ENCODE assay signal across 9 mouse cellular contexts in genomic region chr15:102108651-102109525, GRCm38 (mm10). TPM values are rescaled to one million over a fixed set of nuclear protein-coding genes. Genes with fewer than 3 reads are reported as not detected.
DNase-seq lines count a peak whose midpoint lies in the region; ATAC-seq lines count a peak whose summit lies in the region.
"Had no signal": no experiment of that assay in that cellular context is flagged by ENCODE, and none has a peak within 500 bp of the region (broad histone marks: within the 10 kb centered on the region; RNA-seq: fewer than 3 reads in every experiment).

No protein-coding gene starts in this region.

- 50% methylated on average over 18 of the region's 18 CpGs for WGBS in intestine, embryonic 14.5 days
- 47% methylated on average over 18 of the region's 18 CpGs for WGBS in midbrain, embryonic 13.5 days
- WGBS in stomach, embryonic 15.5 days = 49% methylated on average over 18 of the region's 18 CpGs

- no peak overlapping the region for H3K4me3 ChIP-seq in intestine, embryonic 14.5 days (ENCODE audit: low read depth, low read length)
- H3K4me3 ChIP-seq in midbrain, embryonic 13.5 days (replicated peaks) = no peak overlapping the region
- no peak overlapping the region for H3K4me3 ChIP-seq in stomach, embryonic 15.5 days (replicated peaks)
- H3K4me3 ChIP-seq: erythroblast, embryonic 14.5 days had no signal

- no peaks in the 10 kb centered on the region for H3K9me3 ChIP-seq in intestine, embryonic 14.5 days (ENCODE audit: control insufficient read depth, low read length)
- H3K9me3 ChIP-seq in midbrain, embryonic 13.5 days = no peaks in the 10 kb centered on the region
- no peaks in the 10 kb centered on the region for H3K9me3 ChIP-seq in stomach, embryonic 15.5 days

- H3K4me2 ChIP-seq in intestine, embryonic 14.5 days (ENCODE audit: low read length) = no peak overlapping the region
- no peak overlapping the region for H3K4me2 ChIP-seq in midbrain, embryonic 13.5 days (replicated peaks)
- no peak overlapping the region for H3K4me2 ChIP-seq in stomach, embryonic 15.5 days

- no peak overlapping the region for H3K27ac ChIP-seq in intestine, embryonic 14.5 days (ENCODE audit: low read depth)
- no peak overlapping the region for H3K27ac ChIP-seq in midbrain, embryonic 13.5 days
- no peak overlapping the region for H3K27ac ChIP-seq in stomach, embryonic 15.5 days

- peaks cover 74% of the 10 kb centered on the region for H3K36me3 ChIP-seq in intestine, embryonic 14.5 days (ENCODE audit: control insufficient read depth, insufficient read depth, low read length)
- H3K36me3 ChIP-seq in midbrain, embryonic 13.5 days = no peaks in the 10 kb centered on the region
- peaks cover 43% of the 10 kb centered on the region for H3K36me3 ChIP-seq in stomach, embryonic 15.5 days

- intact Hi-C loops in left cerebral cortex, postnatal 25 days (cut with DNase I) = loop anchor here (5.0 kb wide), 2 partner anchors 38 to 113 kb away; no protein-coding TSS in a partner anchor

- ATAC-seq in intestine, embryonic 14.5 days (replicated peaks; ENCODE audit: low FRiP score, low TSS enrichment, low read depth) = 0 out of 2 replicates have a peak, but pooled peaks have one; percentile 9
- peak; percentile 8; the same call in 1 of the 2 replicates for ATAC-seq in midbrain, embryonic 13.5 days
- 0 out of 2 replicates have a peak, but pooled peaks have one; percentile 20 for ATAC-seq in stomach, embryonic 15.5 days (ENCODE audit: insufficient read depth, low FRiP score, low read depth)

- DNase-seq in ovary, postnatal 36 days (ENCODE audit: low spot score) = peak; percentile 74
- DNase-seq in ovary, postnatal 10 days (ENCODE audit: low spot score) = no peak
- DNase-seq in cerebellum, adult 8-10 months = peak; percentile 84
- DNase-seq in frontal cortex, postnatal 25 days (ENCODE audit: low spot score in 2 of 2) = peak; percentile 56 to 68
- DNase-seq in intestine, embryonic 14.5 days (ENCODE audit: low spot score) = peak; percentile 86
- DNase-seq in left cerebral cortex, postnatal 25 days (ENCODE audit: low spot score in 2 of 2) = peak; percentile 82 to 89

- H3K9ac ChIP-seq in intestine, embryonic 14.5 days (ENCODE audit: low read length) = no peak overlapping the region
- H3K9ac ChIP-seq in midbrain, embryonic 13.5 days (replicated peaks) = no peak overlapping the region
- H3K9ac ChIP-seq in stomach, embryonic 15.5 days = no peak overlapping the region

- no peaks in the 10 kb centered on the region for H3K27me3 ChIP-seq in intestine, embryonic 14.5 days (replicated peaks; ENCODE audit: control insufficient read depth, insufficient read depth, low read length)
- peaks cover 45% of the 10 kb centered on the region for H3K27me3 ChIP-seq in midbrain, embryonic 13.5 days
- no peaks in the 10 kb centered on the region for H3K27me3 ChIP-seq in stomach, embryonic 15.5 days (replicated peaks)

- H3K4me1 ChIP-seq in intestine, embryonic 14.5 days (replicated peaks; ENCODE audit: control insufficient read depth, insufficient read depth, low read length) = peaks cover 29% of the 10 kb centered on the region
- H3K4me1 ChIP-seq in midbrain, embryonic 13.5 days (replicated peaks) = peaks cover 27% of the 10 kb centered on the region
- H3K4me1 ChIP-seq in stomach, embryonic 15.5 days = peaks cover 48% of the 10 kb centered on the region

RNA-seq across cellular contexts. Expression of gene Tns2, which starts 8.7 kb away (rescaled TPM):
- 41.5 and 48.8 TPM in 2 replicates for polyA plus RNA-seq in intestine, embryonic 14.5 days (2014; fragmentation: Nextera tagmentation; extraction: Ambion mirVana)
- 10 to 100 TPM; 11.8 to 19.1 TPM for total RNA-seq in left cerebral cortex, postnatal 25 days (2021)
- 6.1 and 6.9 TPM in 2 replicates for polyA plus RNA-seq in midbrain, embryonic 13.5 days (2015; fragmentation: Nextera tagmentation; extraction: Ambion mirVana)
- polyA plus RNA-seq in stomach, embryonic 15.5 days (2015; fragmentation: Nextera tagmentation; extraction: Ambion mirVana) = 34.6 and 34.7 TPM in 2 replicates

RNA-seq across cellular contexts. Expression of gene Spryd3, which starts 27.1 kb away (rescaled TPM):
- polyA plus RNA-seq in intestine, embryonic 14.5 days (2014; fragmentation: Nextera tagmentation; extraction: Ambion mirVana) = 14.4 and 16.1 TPM in 2 replicates
- 100 to 1,000 TPM; 142 to 146 TPM for total RNA-seq in left cerebral cortex, postnatal 25 days (2021)
- 38.0 and 38.5 TPM in 2 replicates for polyA plus RNA-seq in midbrain, embryonic 13.5 days (2015; fragmentation: Nextera tagmentation; extraction: Ambion mirVana)
- 25.0 and 25.2 TPM in 2 replicates for polyA plus RNA-seq in stomach, embryonic 15.5 days (2015; fragmentation: Nextera tagmentation; extraction: Ambion mirVana)

RNA-seq across cellular contexts. Expression of gene Igfbp6, which starts 35.3 kb away (rescaled TPM):
- polyA plus RNA-seq in intestine, embryonic 14.5 days (2014; fragmentation: Nextera tagmentation; extraction: Ambion mirVana) = 8.8 and 10.4 TPM in 2 replicates
- total RNA-seq in left cerebral cortex, postnatal 25 days (2021) = 10 to 100 TPM; 36.5 to 43.1 TPM
- polyA plus RNA-seq in midbrain, embryonic 13.5 days (2015; fragmentation: Nextera tagmentation; extraction: Ambion mirVana) = 0.72 and 0.81 TPM in 2 replicates
- polyA plus RNA-seq in stomach, embryonic 15.5 days (2015; fragmentation: Nextera tagmentation; extraction: Ambion mirVana) = 13.2 and 18.2 TPM in 2 replicates

RNA-seq across cellular contexts. Expression of gene Eif4b, which starts 35.3 kb away (rescaled TPM):
- 141 and 152 TPM in 2 replicates for polyA plus RNA-seq in intestine, embryonic 14.5 days (2014; fragmentation: Nextera tagmentation; extraction: Ambion mirVana)
- 100 to 1,000 TPM; 157 to 161 TPM for total RNA-seq in left cerebral cortex, postnatal 25 days (2021)
- 89.9 and 91.2 TPM in 2 replicates for polyA plus RNA-seq in midbrain, embryonic 13.5 days (2015; fragmentation: Nextera tagmentation; extraction: Ambion mirVana)
- polyA plus RNA-seq in stomach, embryonic 15.5 days (2015; fragmentation: Nextera tagmentation; extraction: Ambion mirVana) = 107 and 116 TPM in 2 replicates

RNA-seq across cellular contexts. Expression of gene Soat2, which starts 41.4 kb away (rescaled TPM):
- 3.0 and 4.7 TPM in 2 replicates for polyA plus RNA-seq in intestine, embryonic 14.5 days (2014; fragmentation: Nextera tagmentation; extraction: Ambion mirVana)
- total RNA-seq in left cerebral cortex, postnatal 25 days (2021) = under 1 TPM in 1 of 2 experiments, not detected in 1; 0.14 TPM
- not detected in 2 replicates for polyA plus RNA-seq in midbrain, embryonic 13.5 days (2015; fragmentation: Nextera tagmentation; extraction: Ambion mirVana)
- polyA plus RNA-seq in stomach, embryonic 15.5 days (2015; fragmentation: Nextera tagmentation; extraction: Ambion mirVana) = 5.9 and 6.2 TPM in 2 replicates
